Mouse (Mus musculus): Measurements from ENCODE around the gene Gm17374.
"Not testable (repeated sequence)": the region's sequence is repeated elsewhere in the genome, so short reads cannot be mapped to it uniquely, and the experiment has no call there.

The Gm17374 gene

DNA sequence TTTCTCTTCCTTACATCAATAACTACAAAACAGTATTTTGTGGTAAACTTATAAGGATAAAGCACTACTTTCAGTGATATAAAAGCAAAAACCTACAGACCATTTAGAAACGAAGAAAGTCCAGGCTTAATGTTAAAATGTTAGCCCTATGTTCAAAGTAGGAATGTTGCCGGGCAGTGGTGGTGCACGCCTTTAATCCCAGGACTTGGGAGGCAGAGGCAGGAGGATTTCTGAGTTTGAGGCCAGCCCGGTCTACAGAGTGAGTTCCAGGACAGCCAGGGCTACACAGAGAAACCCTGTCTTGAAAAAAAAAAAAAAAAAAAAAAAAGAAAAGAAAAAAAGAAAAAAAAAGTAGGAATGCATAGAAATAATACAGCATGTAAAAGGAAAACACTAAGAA lies at the start of gene Gm17374:
Gene Gm17374 (plus strand): TSS at position 301 of the 400 bp plus-strand sequence.
- DNase-seq = not testable (repeated sequence)

DNA sequence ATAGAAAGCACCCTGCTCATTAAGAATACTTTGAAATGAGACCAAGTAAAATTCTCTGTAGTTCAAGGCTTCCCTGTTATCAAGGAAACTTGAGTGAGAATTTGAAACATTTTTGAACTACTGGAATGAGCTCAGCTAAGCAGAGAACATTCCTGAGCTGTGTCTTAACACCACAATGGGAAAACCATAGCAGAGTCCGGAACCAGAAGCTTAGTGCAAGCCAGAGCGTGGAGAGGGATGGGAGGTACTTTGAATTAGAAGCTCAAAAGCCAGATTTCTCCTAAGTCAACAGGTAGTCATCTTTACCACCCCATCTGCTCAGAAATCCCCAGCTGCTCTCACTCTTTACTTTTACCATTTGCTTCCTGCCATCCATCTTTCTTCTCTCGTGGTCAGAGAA lies 46.9 kb upstream of the Gm17374 start:
- DNase-seq = peak; percentile 6

DNA sequence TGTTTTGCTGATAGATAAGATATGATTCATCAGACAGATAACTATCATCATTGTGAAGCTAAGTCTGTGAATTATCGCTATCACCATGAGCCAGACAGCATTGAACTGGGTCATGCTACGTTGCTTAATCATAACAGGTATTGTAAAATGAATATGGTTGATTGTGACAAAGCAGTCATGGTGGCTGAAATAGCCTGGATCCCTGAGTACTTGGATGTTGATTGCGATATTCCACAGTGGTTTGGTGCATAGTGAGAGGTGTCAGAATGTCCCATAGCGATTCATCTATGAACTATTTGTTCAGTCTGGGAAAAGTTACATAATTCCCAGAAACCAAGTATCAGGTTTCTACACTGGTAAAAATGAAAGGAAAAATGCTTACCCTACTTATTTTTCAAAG lies 44.2 kb upstream of the Gm17374 start:
- DNase-seq = no peak

DNA sequence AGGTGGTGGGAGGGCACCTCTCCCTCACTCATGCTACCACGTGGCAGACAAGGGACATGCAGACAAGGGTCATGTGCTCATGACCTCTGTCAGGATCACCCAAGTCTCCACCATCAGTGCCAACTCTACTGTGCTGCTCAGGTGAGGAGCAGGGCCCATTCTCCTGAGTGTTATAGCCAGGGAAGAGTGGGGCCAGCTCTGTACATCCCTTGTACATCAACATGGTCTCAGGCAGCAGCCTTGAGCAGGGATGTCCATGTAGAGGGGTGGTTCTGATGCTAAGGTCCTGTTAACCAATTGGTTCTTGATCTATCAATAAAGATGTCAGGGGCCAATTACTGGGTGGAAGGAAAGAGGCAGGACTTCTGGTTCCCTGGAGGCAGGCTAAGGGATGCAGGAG lies 42.9 kb upstream of the Gm17374 start:
- no peak for DNase-seq

DNA sequence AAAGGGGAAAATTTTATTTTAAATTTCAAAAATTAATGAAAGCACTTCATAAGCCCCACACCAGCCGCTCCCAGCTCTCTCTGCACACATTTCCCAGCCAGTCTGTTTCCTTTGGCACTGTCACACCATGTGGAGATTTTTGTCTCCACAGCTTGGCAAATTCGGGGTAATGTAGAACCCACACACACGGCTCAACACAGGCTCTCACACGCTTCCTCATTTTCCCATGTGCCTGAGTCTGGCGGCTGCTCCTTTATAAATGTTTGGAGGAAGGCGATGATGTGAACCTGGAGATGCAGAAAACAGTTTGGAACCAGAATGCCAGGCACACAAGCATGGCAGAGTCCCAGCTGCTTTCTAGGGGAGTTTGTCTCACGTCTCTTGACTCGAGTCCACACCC lies 38.0 kb upstream of the Gm17374 start:
- DNase-seq = peak; percentile 75

DNA sequence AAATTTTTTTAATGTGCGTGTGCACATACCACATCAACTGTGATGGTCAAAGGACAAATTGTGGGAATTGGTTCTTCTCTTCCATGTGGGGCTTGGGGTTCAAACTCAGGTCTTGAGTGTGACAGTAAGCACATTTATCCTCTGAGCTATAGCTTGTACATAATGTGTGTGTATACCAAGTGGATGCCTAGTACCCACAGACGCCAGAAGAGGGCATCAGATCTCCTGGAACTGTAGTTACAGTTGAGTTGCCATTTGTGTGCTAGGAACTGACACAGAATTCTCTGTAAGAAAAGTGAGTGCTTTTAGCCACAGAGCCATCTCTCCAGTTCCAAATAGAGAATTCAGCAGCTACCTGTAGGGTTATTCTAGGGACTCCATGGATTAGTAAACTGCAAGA lies 26.3 kb upstream of the Gm17374 start:
- DNase-seq = no peak

DNA sequence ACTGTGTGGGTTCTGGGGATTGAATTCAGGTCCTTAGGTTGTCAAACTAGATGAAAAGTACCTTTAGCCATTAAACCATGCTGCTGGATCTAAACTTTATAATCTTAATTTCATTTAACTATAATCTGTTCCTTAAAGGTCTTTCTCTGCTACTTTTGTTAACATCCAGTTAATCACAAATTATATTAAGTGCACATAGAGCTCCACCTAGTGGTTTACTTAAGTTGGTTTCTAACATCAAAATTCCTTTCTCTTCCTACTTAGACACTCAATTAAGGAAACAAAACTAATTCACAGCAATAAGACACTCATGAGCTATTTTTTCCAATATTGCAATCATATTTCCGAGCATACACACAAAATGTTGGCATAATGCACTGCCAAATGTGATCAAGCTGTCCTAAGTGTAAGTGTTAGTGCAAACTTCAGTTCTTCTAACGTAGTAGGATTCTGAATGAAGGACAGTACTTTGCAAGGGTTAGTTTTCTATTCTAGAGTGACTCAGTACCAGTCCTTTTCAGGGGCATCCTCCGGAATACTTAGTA lies 7.4 kb downstream of the Gm17374 start:
- no peak for DNase-seq

DNA sequence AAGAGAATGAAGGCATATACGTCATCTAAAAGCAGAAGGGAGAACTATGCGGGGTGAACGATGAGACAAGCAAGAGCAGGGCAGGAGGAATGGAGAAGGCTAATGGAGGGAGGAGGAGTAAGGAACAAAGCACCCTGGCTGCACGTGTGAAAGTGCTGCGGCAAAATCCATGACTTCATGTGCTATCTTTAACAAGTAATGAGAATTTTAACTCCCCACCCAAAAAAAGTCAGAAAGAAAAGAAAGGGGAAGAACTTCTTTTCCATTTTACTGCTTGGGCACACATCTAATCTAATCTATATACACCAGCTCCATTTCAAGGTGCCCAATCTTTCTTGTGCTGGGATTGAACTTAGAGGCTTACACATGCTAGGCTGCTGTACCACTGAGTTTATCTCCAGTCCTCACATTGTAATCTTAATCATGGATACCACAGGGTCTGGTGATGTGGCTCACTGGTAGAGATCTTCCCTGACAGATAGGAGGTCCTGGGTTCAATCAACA lies 11.6 kb downstream of the Gm17374 start:
- DNase-seq = no peak

DNA sequence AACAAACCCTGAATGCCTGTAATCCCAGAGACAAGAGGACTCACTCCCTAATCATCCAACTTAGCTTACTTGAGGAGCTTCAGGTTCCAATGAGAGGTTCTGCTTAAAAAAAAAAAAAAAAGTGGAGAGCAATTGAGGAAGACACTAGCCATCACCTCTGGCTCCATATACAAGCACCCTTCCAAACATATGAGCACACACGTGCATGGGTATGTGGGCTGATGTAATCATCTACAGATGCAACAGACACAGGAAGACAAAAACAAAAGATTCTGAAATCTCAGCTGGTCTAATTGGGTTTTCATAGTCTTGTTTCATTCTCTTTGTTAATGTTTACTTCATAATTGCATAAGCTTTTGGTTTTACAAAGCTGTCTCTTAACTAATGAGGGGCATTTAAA lies 17.2 kb downstream of the Gm17374 start:
- DNase-seq = no peak

DNA sequence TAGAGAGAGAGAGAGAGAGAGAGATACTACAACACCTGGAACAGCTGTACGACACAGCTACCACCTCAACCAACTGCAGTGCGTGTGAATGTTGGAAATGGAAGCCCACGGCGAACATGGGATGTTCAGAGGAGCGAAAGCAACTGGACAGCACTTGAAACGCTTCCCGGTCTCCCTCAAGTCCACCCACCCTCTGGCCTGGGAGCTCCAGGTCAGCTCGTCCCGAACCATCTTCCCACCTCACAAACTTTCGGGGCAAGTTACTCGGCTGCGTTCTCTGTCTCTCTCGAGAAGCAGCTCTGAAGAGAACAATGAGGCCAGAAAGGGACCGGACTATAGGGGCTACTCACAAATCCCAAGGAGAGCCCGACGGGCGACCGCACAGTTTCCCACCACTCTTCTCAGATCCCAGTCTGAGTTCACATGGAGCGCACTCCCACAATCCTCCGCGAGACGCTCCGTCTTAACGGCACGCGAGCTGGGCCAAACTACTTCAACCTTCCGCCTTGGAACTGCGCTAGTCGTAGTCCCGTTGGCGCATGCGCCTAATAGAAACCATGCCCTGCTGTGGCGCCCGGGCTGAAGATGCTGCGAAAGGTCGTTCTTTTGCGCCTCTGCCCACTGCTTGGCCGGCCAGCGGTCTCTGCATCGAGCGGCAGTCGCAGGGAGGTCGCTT lies 18.4 kb downstream of the Gm17374 start, which contains the start of the genes Esf1 and Ndufaf5:
Gene Esf1 (minus strand): TSS at position 438 of the 676 bp plus-strand sequence.
Gene Ndufaf5 (plus strand): TSS at position 523 of the 676 bp plus-strand sequence.
- DNase-seq = peak; percentile 95

DNA sequence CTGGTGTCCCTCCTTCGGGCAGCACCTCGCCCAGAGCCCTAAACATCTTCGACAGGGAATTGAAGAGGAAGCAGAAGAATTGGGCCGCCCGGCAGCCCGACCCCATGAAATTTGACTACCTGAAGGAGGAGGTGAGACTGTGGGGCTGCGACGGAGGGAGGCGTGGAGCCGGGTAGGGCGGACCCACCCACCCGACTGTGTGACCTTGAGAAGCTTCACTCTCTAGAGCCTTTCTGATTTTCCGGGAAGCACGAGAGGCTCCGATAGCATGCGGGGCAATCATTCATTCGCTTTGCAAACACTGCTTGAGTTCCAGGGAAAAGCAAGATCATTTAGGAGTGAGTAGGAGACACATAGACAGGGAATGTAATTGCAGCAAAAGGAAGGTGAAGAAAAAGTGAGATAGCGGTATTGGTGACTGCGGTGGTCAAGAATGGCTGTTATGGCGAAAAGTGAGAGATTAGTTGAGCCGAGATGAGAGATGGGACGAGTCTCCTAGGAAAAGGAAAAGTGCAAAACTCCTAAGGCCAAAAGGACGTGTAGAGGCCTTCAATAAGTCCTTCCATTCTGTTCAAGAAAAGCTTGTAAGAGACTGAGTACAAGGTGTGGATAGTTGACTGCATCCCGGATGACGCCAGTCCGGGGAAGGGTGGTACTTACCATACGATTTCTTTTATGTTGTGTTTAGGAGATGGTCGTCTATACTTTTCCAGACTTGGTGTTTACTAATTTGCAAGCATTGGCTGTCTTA lies 19.1 kb downstream of the Gm17374 start:
- no peak for DNase-seq

DNA sequence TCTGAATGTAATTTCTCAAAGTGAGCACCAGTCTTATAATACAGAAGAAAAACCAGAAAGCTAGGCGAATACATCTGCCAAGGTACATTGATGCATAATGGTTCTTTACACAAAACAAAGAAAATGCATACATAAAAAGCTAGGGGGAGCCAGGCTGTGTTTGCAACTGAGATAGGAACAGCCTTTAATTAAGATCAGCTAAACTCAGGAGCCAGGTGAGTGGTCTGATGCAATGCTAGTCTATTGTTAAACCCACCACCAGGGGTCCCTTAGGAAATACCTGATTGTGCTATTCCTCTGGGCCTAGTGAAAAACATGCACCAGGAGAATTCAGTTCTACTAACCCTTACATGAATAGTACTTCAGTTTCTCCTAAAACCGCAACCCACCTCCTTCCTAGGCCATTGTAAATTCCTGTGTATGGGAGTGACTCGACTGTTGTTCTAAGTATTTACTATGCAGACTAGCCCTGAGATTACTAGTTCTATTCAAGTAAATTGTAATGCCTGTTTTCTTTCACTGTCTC lies 33.9 kb downstream of the Gm17374 start:
- DNase-seq = not testable (repeated sequence)

DNA sequence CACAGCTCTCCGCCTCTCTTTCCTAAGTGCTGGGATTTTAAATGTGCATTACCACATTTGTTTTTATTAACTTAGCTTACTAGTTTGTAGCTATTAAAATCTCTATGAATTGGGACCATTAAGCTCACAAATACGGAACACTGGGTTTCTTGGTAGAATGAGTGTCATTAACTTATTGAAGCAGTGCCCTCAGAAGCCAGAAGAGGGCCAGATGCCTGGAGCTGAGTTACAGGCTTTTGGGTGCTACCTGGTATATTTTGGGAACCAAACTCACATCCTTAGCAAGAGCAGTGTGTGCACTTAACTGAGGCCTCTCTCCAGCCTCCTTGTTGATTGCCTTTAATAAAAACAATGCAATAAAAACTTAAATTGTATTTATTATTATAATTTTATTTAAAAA lies 48.9 kb downstream of the Gm17374 start:
- DNase-seq = no peak

DNA sequence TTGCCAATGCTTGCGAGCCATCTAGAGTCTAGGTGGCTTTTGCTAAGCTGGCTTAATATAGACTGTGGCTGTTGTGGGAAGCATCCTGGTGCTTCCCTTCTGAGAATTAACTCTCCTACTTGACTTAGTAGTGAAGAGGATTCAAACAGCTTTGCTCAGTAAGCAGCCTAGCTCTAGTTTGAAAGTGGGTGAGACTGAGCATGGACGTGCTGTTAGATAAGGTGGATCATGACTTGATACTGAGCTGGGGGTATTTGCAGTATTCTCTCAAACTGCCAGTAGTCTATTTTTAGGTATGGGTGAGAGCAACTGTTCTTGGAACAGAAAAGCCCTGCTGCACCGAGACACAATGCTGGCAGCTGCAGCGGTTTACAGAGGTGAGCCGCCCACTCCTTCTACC lies 50.7 kb downstream of the Gm17374 start:
- peak; percentile 27 for DNase-seq
